Mouse (Mus musculus) spleen, postnatal 0 days (tissue): ENCODE measurements around the gene Plg. TPM values are rescaled to one million over a fixed set of nuclear protein-coding genes. Genes with fewer than 3 reads are reported as not detected.

Experiments used
- polyA plus RNA-seq: library from polyadenylated mRNA; unstranded; fragments of >200 nt; fragmentation: Nextera tagmentation; extraction: Ambion mirVana; gene quantifications from 2 replicates; pipeline ENCODE4 v1.2.1, GENCODE M21; 2015

The Plg gene
- 0.22 and 0.30 TPM in 2 replicates for polyA plus RNA-seq

GRCm38 (mm10) chr17:12377981-12378705, at the start of gene Plg:
Plg (plus strand) TSS chr17:12378608.

Other genes starting within 250 kb of the Plg start
- gene Map3k4, start 59.8 kb upstream of the Plg start, polyA plus RNA-seq, result 18.5 and 26.9 TPM in 2 replicates
- 1.3 and 1.5 TPM in 2 replicates for gene Slc22a3, start 129.1 kb downstream of the Plg start, polyA plus RNA-seq
- gene Slc22a2, start 205.5 kb downstream of the Plg start, polyA plus RNA-seq, result not detected in 2 replicates